Mouse (Mus musculus) heart, adult 2 months (tissue): ENCODE results near the gene Itga3. TPM values are rescaled to one million over a fixed set of nuclear protein-coding genes. Genes with fewer than 3 reads are reported as not detected.

Experiments
- DNase-seq, 2 experiments: peaks; one replicate each; pipeline ENCODE4 v3.0.0; 2021
- H3K27ac ChIP-seq: fragments of 200-600 bp; 2 replicates; pipeline ENCODE4 v1.8.1; 2022
- H3K27me3 ChIP-seq: fragments of 200-500 bp; 2 replicates; pipeline ENCODE4 v1.6.1; 2012; ENCODE audit warnings: mild to moderate bottlenecking, low read length, inconsistent platforms, mixed read lengths; ENCODE audit not compliant: control insufficient read depth, insufficient read depth
- H3K36me3 ChIP-seq: fragments of 200-500 bp; 2 replicates; pipeline ENCODE4 v1.6.1; 2012; ENCODE audit warnings: low read length, inconsistent platforms; ENCODE audit not compliant: control insufficient read depth, insufficient read depth
- H3K4me1 ChIP-seq: fragments of 200-500 bp; 2 replicates; pipeline ENCODE4 v1.6.1; 2011; ENCODE audit warnings: low read length; ENCODE audit not compliant: control insufficient read depth, insufficient read depth
- H3K4me3 ChIP-seq: fragments of 200-600 bp; 2 replicates; pipeline ENCODE4 v1.8.1; 2022
- H3K79me2 ChIP-seq: fragments of 200-500 bp; replicated peaks from 2 replicates; pipeline ENCODE4 v1.6.1; 2012; ENCODE audit warnings: mild to moderate bottlenecking, inconsistent platforms, low read length, moderate library complexity, mixed read lengths; ENCODE audit not compliant: control insufficient read depth, insufficient read depth
- H3K9ac ChIP-seq: fragments of 200-500 bp; 2 replicates; pipeline ENCODE4 v1.6.1; 2012; ENCODE audit warnings: low read depth, mild to moderate bottlenecking, control low read depth, inconsistent platforms, low read length, mixed read lengths
- CTCF ChIP-seq: fragments of 200-600 bp; IDR thresholded peaks from 2 replicates; pipeline ENCODE4 v1.8.1; 2022; ENCODE audit warnings: antibody characterized with exemption, mild to moderate bottlenecking, moderate library complexity
- EP300 ChIP-seq: fragments of 200-500 bp; IDR thresholded peaks from 2 replicates; pipeline ENCODE4 v1.6.1; 2011; ENCODE audit warnings: low read depth, low read length, control low read depth; ENCODE audit not compliant: insufficient read depth
- POLR2A ChIP-seq: fragments of 200-500 bp; IDR thresholded peaks from 2 replicates; pipeline ENCODE4 v1.6.1; 2011; ENCODE audit warnings: mild to moderate bottlenecking, low read depth, low read length, control low read depth; ENCODE audit not compliant: insufficient read depth
- WGBS: fragments of 180-500 bp; shearing (Covaris S2); methylation state at CpG from one replicate; pipeline ENCODE4 v1.1.7; 2018; 5-methylcytosine and 5-hydroxymethylcytosine counted together
- intact Hi-C: fragments of 180-260 bp; cut with DNase I; formaldehyde crosslinking; loops from one replicate; pipeline ENCODE4 v1.15.1; 2025
- polyA plus RNA-seq: library from polyadenylated mRNA; depleted of rRNA; stranded (reverse); fragments of >200 nt; gene quantifications from 2 replicates; pipeline ENCODE4 v1.2.3, GENCODE M21; 2012
- total RNA-seq, 2 experiments: library from RNA; stranded (reverse); gene quantifications; 2 replicates each; pipeline ENCODE4 v1.2.3; 2021

The Itga3 gene
- total and polyA plus RNA-seq, 3 experiments, result 10.4 to 11.4 (median 10.6) TPM

GRCm38 (mm10) chr11:95006038-95006437 is 70.6 kb downstream of the Itga3 start:
- H3K27ac ChIP-seq, result peak overlapping the region; percentile 43; the same call in 1 of the 2 replicates
- H3K9ac ChIP-seq, result no peak overlapping the region
- no peak for TF ChIP-seq POLR2A
- no peak for TF ChIP-seq CTCF
- TF ChIP-seq EP300, result no peak
- 42% methylated on average over 4 of the region's 4 CpGs for WGBS
- no peak overlapping the region for H3K4me3 ChIP-seq
- DNase-seq, result peak in 1 of 2 experiments; percentile 33
- H3K27me3 ChIP-seq, result peaks cover 3% of the 10 kb centered on the region; the same call in 1 of the 2 replicates
- peaks cover 9% of the 10 kb centered on the region for H3K4me1 ChIP-seq
- intact Hi-C loops, result loop anchor here (2.0 kb wide), 1 partner anchor 35 kb away; the partner anchor contains the start of gene Pdk2
- H3K36me3 ChIP-seq, result peaks cover 2% of the 10 kb centered on the region; the same call in 1 of the 2 replicates
- no peaks in the 10 kb centered on the region for H3K79me2 ChIP-seq

GRCm38 (mm10) chr11:95004937-95005198 is 71.7 kb downstream of the Itga3 start:
- H3K9ac ChIP-seq, result no peak overlapping the region
- H3K4me3 ChIP-seq, result no peak overlapping the region
- H3K27ac ChIP-seq, result no peak overlapping the region; the same call in 1 of the 2 replicates

GRCm38 (mm10) chr11:95004136-95004936 is 72.3 kb downstream of the Itga3 start:
- TF ChIP-seq CTCF (no peak), POLR2A (no peak), EP300 (no peak)
- peaks cover 12% of the 10 kb centered on the region for H3K4me1 ChIP-seq
- DNase-seq, result peak in 1 of 2 experiments; percentile 36
- H3K27me3 ChIP-seq, result no peaks in the 10 kb centered on the region
- intact Hi-C loops, result no loop called here
- no peak overlapping the region for H3K9ac ChIP-seq
- H3K27ac ChIP-seq, result peak overlapping the region; percentile 20; the same call in 1 of the 2 replicates
- no peaks in the 10 kb centered on the region for H3K79me2 ChIP-seq
- no peak overlapping the region for H3K4me3 ChIP-seq
- peaks cover 2% of the 10 kb centered on the region; the same call in 1 of the 2 replicates for H3K36me3 ChIP-seq
- WGBS, result 74% methylated on average over 12 of the region's 12 CpGs

More at GRCm38 (mm10) chr11:95004937-95005198, 71.7 kb downstream of the Itga3 start:
- Histone ChIP-seq H3K79me2 (no peaks in the 10 kb centered on the region), H3K27me3 (no peaks in the 10 kb centered on the region), H3K4me1 (peaks cover 12% of the 10 kb centered on the region), H3K36me3 (peaks cover 2% of the 10 kb centered on the region; the same call in 1 of the 2 replicates)
- no peak for TF ChIP-seq POLR2A
- TF ChIP-seq CTCF, result no peak
- no peak for TF ChIP-seq EP300
- no peak for DNase-seq
- WGBS, result 46% methylated on average over 6 of the region's 6 CpGs
- intact Hi-C loops, result no loop called here

- no peak for DNase-seq
- no peak overlapping the region for H3K9ac ChIP-seq
- no peaks in the 10 kb centered on the region for H3K79me2 ChIP-seq
- intact Hi-C loops, result no loop called here
- H3K36me3 ChIP-seq, result peaks cover 2% of the 10 kb centered on the region; the same call in 1 of the 2 replicates
- TF ChIP-seq EP300, result no peak
- no peak overlapping the region for H3K27ac ChIP-seq
- H3K4me3 ChIP-seq, result no peak overlapping the region
- H3K4me1 ChIP-seq, result peaks cover 11% of the 10 kb centered on the region
- 92% methylated on average over 8 of the region's 8 CpGs for WGBS
- no peaks in the 10 kb centered on the region for H3K27me3 ChIP-seq
Observed at GRCm38 (mm10) chr11:95002705-95003104, 73.9 kb downstream of the Itga3 start.

DNA sequence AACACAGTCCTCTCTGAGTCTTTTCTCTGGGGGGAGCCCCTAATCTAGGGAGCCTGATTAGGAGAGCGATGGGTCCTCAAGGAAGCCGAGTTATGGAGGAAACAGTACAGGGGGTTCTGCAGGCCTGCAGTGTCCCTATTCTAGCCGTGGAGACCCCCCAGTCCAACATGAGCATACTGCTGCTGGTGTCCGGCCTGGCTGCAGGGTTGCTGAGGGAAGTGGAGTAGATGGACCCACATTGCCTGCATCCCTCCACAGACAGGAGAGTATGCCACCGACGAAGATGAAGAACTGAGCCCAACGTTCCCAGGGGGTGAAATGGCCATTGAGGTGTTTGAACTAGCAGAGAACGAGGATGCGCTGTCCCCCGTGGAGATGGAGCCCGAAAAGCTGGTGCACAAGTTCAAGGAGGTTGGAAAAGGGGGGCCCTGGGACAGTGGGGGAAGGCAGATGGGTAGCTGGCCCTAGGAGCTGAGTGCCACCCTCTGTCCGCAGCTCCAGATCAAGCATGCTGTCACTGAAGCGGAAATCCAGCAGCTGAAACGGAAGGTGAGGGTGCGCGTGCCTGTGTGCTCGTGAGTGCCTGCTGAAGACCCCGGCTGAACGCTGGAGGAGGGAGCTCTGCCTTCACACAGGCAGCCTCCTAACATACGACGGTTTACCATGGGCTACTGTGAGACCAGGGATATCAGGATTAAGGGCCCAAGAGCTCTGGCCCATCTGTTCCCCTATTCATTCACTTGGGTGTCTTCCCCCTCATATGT is 74.8 kb downstream of the Itga3 start:
- intact Hi-C loops, result loop anchor here (1.0 to 2.0 kb wide), 2 partner anchors 22 to 63 kb away; no protein-coding TSS in a partner anchor
- DNase-seq, result peak in 1 of 2 experiments; percentile 30
- 87% methylated on average over 21 of the region's 21 CpGs for WGBS

More for the DNA sequence above, 74.8 kb downstream of the Itga3 start:
- H3K9ac ChIP-seq, result no peak overlapping the region
- no peak overlapping the region for H3K4me3 ChIP-seq
- no peak for TF ChIP-seq CTCF
- TF ChIP-seq POLR2A, result no peak
- TF ChIP-seq EP300, result no peak
- H3K4me1 ChIP-seq, result peaks cover 14% of the 10 kb centered on the region
- H3K27ac ChIP-seq, result peak overlapping the region; percentile 85
- H3K27me3 ChIP-seq, result no peaks in the 10 kb centered on the region
- H3K36me3 ChIP-seq, result peaks cover 2% of the 10 kb centered on the region; the same call in 1 of the 2 replicates
- H3K79me2 ChIP-seq, result no peaks in the 10 kb centered on the region
